Mouse (Mus musculus) fat pad, adult 2 months (tissue): ENCODE measurements around the gene Dnajb4.
A peak's percentile ranks its signal among the peaks of the same experiment; 100 is the strongest.
"Not testable (repeated sequence)": the region's sequence is repeated elsewhere in the genome, so short reads cannot be mapped to it uniquely, and the experiment has no call there.

Experiments
- DNase-seq: peaks from one replicate; pipeline ENCODE4 v3.0.0-alpha.2; 2011; ENCODE audit warnings: low read depth, low spot score; ENCODE audit errors: extremely low read depth

The Dnajb4 gene

DNA sequence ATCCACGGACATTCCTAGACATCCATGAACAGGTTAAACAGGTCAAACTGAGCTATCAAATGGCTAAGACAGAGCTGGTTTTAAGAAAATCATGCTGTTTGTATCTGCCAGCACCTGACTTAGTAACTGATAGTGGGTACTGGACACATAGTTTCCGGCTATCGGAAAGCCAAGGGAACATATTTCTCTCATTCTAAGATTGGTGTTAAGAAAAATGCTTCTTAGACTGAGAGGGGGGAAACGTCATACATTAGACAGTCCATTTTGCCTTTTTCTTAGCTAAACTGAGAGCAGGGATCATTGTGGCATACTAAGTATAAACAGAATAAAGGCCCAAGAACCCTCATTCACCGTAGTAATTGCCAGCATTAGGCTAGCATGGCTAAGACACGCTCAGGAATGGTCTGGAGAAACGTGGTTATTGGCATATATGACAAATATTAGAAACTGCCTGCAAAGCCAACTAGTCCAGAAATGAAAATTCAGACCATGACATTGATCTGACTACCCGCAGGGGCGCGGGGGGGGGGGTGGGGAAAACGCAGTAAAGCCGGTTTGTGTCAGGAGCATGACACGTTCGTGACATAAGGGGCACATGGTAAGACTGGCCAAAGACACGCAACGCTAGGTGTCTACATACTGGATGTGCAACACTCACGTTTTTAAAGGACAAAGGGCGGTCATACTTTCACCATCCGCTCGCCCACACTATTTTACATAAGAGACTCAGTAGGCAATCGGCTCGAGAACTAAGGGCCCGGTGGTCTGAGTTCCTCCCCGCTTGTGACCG lies 730 bp downstream of the Dnajb4 start:
- DNase-seq = no peak

DNA sequence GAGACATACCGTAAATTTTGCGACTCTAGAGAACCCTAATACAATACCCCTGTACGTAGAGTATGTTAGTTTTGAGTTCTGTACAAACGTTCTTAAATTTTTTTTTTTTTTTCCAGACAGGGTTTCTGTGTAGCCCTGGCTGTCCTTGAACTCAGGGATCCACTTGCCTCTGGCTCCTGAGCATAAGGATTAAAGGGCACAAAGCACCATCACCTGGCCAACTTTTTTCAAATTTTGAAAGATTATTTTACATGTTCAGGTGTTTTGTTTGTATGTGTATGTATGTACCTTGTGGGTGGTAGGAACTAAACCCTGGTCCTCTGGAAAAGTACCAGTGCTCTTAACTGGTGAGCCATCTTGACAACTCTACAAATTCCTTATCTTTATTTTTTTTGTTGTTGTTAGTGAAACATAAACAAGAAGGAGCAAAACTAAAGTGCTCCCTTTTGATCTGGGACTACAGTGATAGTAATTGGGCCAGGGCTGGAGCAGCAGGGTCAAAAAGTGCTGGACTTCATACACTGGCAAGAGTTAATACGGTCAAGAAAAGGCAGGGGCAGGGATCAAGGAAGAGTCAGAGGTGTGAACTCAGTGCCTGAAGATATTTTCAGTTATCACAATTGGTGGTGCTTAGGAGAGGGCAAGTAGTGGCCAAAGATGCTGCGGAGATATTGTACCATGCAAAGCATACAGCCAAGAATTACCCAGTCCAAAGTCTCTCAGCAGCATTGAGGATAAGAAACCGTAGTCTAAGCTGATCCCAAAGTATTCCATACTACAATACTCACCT lies 1.8 kb downstream of the Dnajb4 start:
- DNase-seq = no peak

DNA sequence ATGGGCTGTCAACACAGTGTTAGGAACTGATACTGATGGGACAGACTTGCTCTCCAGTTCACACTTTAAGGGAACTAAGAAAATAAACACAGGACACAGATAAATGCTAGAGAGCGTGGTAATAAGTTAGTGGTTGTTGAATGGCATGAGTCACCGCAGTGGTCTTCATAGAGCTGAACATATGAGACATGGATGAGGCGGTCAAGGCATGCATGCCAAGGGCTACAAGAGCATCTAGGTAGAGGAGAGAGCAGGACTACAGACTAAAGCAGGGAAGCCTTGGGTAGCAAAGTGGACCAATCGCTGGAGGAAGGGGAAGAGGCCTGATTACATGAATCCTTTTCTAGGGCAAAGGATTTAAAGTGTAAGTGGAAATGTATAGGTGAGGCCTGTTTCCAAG lies 2.9 kb downstream of the Dnajb4 start:
- DNase-seq = no peak

DNA sequence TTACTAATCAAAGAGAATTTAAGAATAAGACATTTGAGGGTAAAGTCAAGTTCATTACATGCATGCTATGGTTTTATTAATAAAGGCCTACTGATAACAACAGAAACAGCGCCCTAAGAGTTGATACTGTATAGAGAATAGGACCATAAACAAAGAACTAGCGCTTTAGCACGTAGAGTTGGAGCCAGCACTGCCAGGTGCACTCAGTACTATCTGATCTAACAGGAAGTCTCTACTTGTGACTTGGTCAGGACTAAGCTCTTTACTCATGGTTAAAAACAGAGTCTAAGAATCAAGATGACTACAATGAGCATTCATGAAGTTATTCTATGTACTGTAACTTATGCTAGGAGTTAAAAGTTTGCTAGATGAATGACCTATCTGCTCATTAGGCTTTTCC lies 5.5 kb downstream of the Dnajb4 start:
- no peak for DNase-seq

DNA sequence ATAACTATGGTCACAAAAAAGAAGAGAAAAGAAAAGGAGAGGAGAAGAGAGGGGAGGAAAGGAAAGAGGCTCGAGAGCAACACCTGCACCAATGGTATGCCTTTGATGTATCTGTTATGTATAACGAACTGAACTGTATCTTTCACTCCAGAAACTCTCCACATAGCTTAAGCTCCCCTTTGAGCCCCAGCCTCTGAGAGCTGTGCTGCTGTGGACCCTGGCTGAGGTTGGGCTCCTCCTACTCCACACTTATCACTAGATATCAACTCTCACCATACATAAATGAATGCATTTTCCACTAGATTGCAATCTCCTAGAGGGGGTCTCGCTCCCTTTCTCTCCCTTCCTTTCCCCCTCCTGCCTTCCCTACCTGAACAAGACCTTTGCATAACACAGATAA lies 6.1 kb downstream of the Dnajb4 start:
- no peak for DNase-seq

DNA sequence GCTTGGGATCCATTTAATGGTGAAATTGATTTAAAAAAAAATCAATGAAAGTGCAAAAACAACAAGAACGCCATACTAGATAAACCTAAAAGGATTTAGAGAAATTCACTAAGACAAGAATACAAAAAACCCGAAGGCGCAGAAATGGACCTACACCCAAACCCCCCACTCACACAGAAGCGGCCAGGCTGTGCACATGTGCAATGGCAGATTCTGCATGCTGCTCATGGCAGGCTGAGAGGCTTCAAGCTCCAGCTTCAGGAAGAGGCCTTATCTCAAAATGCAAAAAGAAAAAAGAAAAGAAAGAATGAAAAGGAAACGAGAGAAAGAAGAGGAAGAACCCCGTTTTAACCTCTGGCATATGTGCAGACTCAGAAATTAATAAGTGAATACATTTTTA lies 6.7 kb downstream of the Dnajb4 start:
- DNase-seq = no peak

DNA sequence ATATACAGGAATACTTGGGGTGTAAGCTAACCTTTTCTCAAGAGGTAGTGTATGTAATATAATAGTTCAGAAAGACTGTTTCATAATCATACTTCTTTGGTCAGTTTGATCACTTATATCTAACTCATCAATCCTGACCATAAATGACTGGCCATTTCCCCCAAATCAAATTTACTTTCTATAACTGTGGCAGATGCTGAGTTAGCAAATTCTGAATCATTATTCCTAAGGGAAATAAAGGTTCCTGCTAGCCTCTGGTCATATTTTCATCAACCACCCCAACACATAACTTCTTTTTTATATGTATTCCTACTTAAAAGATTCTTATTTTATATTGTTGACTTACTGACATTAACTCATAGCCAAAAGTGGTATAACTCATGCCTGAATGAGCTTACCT lies 7.2 kb downstream of the Dnajb4 start:
- DNase-seq = no peak

DNA sequence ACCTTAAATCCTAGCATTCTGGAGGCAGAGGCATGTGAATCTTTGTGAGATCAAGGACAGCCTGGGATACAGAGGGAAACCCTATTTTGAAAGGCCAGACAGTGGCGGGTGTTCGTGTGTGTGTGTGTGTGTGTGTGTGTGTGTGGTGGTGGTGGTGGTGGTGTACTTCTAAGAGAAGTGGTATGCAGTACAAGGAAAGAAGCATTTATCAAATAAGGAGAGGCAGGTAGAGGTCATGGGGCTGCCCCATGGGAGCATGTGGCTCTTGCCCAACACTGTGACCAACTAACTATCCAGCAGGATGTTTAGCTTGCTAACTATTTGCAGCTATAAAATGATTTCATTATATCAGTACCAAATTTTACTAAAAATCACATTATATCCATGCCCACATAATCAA lies 8.5 kb downstream of the Dnajb4 start:
- no peak for DNase-seq

DNA sequence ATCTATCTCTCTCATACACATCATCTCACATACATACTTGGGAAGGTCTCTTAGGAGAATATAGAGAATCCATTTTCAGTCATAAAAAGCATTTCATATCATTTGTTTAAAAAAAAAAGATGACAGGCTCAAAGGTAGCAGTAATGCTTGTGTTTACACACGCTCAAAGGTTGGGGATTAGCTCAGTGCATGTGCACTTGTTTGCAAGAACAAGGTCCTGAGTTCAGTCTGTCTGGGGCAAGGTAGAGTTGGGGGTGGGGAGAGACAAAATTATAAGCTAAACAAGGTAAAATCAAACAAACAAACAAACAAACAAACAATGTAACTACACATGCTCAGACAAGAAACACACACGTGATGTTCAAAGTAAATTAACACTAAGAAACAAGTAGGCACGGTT lies 8.9 kb downstream of the Dnajb4 start:
- DNase-seq = no peak

DNA sequence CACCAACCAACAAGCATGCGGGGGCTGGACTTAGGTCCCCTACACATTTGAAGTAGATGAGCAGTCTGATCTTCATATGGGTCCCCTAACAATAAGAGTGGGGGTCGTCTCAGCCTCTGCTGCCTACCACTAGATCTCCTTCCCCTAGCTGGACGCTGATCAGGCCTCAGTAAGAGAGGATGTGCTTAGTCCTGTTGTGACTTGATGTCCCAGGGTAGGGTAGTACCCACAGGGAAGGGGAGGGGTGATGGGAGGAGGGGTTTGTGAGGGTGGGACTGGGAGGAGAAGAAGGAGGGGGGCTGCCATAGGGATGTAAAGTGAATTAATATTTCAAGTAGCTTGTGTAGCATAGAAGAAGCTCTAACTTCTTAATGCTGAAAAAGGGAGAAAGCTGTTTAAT lies 11.0 kb downstream of the Dnajb4 start:
- no peak for DNase-seq

DNA sequence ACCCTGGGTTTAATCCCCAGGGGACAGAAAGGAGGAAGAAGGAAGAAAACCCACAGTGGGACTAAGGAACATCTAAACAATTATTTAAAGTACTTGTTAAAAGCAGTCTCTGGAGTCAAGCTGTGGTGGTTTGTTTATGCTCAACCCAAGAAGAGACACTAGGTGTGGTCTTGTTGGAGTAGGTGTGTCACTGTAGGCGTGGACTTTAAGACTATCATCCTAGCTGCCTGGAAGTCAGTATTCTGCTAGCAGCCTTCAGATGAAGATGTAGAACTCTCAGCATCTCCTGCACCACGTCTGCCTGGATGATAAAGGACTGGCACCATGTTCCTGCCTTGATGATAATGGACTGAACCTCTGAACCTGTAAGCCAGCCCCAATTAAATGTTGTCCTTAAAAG lies 12.9 kb downstream of the Dnajb4 start:
- DNase-seq = not testable (repeated sequence)

DNA sequence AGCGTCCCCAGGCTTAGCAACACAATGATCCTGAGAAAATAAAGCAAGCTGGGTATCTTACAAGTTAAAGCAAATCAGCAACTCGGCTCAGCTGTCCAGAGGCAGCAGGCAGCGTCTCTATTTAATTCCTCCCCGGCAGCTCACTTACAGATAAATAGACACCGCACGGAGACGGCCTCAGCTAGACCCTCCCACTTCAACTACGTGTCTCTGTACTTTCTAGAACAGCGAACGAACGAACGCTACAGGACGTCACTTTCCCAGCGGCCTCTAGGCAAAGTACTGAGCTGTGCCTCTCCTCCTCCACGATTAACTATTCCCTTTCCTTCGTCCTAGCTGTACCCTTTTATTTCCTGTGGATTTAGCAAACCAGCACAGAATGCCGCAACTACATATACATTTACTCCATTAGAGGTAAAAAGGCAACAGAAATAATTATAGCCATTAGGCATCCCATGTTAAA lies 16.4 kb downstream of the Dnajb4 start:
- DNase-seq = no peak

DNA sequence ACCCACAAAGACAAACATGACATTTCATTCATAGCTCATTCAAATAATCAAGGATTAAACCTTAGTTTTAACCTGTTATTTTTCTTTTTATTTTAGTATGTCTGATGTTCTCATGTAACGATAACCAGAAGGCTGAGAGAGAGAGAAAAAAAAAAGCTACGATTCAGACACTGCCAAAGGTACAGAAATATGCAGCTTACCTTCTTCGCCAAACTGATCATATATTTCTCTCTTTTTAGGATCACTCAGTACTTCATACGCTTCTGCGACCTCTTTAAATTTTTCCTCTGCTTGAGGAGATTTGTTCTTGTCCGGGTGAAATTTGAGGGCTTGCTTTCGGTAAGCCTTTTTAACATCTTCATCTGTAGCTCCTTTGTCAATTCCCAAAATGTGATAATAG lies 16.9 kb downstream of the Dnajb4 start:
- DNase-seq = no peak

DNA sequence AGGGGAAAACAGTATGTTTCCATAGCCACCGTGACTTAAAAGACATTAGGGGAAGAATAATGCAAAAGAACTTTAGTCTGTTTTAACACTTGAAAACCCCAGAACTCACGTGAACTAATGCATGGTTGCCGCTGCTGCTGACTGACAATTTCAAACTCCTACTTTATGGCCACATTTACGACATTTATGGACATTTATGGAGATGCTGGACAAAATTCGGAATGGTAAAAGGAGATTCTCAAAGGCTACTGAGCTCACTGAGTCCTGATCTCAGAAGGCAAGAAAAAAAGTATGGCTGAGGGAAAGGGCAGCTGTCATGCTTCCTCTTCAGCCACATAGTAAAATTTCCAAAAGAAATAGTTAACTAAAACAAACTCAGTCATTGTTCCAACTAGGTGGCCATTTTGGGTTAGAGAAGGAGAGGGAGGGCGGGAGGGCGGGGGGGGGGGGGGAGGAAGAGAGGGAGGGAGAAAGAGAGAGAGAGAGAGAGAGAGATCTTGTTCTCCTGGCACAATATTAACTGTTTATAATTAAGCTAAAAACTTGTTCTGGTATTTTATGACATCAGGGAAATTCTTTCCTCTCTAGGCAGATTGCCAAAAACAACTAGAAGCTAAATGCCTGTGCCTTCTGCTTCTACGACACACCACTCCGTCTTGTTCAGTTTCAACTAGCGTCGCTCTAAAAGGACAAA lies 17.7 kb downstream of the Dnajb4 start:
- no peak for DNase-seq

DNA sequence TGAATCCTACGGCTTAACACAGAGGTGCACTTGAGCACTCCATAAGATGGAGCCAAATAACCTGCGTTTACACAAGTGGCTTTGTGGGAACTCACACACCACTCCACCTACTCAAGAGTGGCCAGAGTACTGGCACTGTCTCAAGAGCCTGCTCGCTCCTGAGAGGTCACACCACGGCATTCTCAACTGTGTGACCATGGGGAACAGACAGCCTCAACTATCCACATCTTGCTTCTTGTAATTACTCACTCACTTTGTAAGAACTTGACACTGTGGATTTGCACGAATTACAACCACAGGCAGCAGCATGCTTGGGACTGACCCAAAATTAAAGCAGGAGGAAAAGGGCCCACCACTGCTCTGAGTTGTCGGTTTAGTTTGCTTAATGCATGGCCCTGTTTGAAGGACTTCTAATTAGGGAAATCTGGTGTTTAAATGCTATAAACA lies 18.3 kb downstream of the Dnajb4 start:
- DNase-seq = peak; percentile 91

DNA sequence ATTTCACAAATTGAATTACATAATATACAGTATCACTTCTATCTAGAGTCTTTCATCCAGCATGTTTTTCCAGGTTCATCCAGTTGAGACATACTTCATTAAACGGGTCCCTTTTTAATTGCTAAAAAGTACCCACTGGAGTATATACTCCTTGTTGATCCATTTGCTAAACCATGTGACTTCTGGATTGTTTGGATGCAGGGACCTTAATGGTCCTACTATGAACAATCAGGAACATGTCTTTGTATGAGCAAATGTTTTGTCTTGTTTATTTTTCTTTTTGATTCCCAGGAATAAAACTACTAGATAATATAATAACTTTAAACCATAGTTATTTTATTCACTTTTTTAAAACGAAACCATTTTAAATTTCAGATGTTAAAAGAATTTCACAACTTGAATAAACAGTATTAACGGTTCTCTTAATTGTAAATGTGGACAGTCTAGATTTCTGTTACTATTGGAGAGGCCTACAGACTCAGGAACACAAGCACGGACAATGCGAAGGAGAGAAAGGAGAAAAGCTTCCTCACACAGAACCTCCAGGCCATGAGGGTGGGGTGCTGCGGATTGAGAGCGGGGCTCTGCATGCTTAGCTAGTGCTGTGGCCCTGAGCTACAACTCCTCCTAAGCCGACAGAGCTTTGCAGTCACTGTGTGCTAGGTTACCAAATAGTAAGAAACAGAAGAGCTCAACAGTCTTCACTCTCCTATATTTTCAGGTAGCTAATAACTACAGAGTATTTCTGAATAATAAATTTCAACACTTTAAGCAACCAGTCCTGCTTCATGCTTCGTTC lies 19.2 kb downstream of the Dnajb4 start:
- no peak for DNase-seq

DNA sequence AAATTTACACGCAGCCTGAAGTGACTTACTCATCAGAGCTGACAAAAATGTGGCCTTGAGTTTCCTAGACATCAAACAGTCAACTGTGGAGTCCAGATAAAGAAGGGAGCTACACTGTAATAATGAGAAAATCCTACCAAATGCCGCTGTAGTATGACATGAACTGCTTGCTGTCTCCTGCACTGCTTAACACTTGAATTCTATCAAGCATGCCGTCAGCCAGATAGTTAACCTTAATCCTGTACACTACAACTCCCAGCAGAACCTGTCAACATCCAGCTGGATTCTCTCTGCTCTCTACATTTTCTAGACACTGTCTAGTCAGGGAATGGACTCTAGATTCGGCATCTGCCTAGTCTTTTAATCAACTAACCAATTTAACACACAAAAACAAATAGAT lies 20.8 kb downstream of the Dnajb4 start:
- DNase-seq = no peak

DNA sequence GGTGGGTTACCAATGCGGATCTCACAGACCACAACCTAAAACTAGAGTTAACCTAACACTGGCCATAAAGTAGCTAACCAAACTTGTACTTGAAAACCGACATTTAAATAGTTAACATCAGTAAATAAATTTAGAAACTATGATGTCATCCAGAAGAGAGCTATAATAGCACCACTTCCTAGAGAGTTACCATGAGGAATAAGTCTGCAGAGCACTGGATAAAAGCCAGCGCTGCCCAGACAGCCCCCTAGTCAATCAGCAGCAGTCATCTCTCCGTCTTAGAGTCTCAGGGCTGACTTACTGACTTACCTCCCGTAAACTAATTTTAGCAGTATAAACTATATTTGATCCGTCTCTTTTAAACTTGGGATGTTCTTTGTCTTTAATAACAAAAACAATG lies 24.0 kb downstream of the Dnajb4 start:
- DNase-seq = no peak

DNA sequence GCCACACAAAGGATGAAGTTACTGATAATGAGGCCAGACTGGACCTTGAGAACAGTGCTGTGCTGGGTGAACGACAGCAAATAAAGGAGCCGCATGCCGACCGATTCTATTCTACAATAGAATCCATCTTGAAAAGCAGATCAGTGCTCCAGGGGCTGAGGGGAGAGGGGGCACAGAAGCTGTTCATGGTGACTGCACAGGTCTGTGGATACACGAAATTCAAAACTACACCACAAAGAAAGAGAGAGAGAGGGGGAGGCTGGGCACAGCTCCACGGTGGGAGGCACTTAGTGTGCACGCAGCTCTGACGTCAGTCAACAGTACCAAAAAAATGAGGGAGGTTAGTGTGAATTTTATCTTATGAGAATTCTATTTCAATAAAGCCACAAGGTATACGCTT lies 26.6 kb downstream of the Dnajb4 start:
- DNase-seq = no peak

DNA sequence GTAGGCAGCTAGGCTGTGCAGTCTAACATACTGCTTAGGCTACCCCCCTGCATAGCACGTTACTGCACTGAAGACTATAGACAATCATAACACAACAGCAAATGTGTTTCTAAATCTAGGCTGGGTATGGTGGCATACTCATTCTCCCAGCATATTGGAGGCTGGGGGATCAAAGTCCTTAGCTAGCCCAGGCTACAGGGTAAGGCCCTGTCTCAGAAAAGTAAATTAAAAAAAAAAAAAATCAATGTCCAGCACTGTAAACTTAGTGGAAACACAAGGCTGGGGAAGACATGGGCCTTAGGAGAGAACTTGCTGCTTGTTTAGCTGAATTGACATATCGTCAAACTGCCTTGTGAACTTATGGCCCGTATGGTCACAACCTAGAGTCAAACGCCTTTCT lies 29.5 kb downstream of the Dnajb4 start:
- DNase-seq = no peak

DNA sequence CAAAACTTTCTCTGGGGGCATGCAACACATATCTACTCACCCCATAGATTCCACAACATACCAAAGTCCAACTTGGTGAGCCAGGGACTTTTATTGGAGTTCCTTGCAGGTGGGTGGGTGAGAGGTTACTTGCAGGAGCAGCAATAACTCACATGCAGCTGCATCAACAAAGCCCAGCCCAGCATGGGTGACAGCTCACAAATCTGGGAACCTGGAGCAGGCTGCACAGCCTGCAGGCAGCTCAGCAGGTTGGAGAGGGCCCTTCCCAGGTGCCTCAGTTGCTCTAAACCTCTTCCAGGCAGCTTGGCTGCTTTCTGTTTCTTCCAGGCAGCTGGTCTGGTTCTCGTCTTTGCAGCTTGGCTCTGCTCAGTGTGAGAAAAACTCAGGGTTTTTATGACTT lies 30.8 kb downstream of the Dnajb4 start:
- no peak for DNase-seq
